Mouse (Mus musculus): ENCODE data around the gene BC051142. TPM values are rescaled to one million over a fixed set of nuclear protein-coding genes. Genes with fewer than 3 reads are reported as not detected.
A peak's percentile ranks its signal among the peaks of the same experiment; 100 is the strongest.

Gene BC051142
- 1.1 and 1.8 TPM in 2 replicates for polyA plus RNA-seq (2012; rRNA removed)

DNA sequence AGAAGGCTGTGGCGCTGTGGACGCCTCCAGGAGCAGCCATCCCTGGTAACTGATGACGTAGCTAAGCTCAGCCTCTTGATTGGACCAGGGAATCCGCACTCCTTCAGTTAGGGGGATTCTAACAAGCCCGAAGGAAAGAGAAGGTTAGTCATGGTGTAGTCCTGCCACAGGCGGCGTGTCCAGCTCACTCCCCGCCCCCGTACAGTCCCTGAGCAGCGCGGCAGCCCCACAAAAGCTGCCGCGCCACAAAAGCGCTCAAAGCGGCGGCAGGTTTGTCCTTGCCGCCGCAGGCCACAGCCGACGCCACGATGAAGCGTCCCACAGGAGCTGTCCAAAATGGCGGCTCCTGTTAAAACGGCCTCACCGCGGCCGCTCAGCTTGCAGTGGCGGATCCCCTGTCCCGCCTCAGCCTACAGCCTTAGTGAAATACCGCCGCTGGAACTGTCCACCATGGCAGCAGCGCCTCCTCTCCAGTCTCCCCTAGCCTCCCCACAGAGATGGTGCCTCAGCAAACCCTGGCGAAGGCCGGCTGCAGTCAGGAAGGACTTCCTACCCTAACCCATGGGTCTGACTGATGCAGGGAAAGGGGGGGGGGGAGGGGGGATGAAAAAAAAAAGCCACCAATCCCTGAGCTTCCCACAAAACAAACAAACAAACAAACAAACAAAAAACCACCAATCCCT lies at the start of gene BC051142:
TSS of gene BC051142 (plus strand) at position 110 of the 683 bp plus-strand sequence.
- peak within 1 kb of the TSS; percentile 69 for H3K4me3 ChIP-seq (ENCODE audit: extremely low read depth, insufficient read depth, insufficient read length)
- no peaks in the 10 kb centered on the region for H3K36me3 ChIP-seq (ENCODE audit: control insufficient read depth, insufficient read depth, low read length)
- DNase-seq (ENCODE audit: low read depth in 1 of 2, low spot score in 2 of 2) = peak; percentile 88 to 89
- TF ChIP-seq CTCF (IDR thresholded peaks at IDR 0.05; ENCODE audit: extremely low read depth, insufficient read depth, insufficient read length, insufficient replicate concordance) = no peak
- TF ChIP-seq POLR2A (IDR thresholded peaks at IDR 0.05; ENCODE audit: low read depth, low read length) = peak; percentile 88
- WGBS = 5% methylated on average over 34 of the region's 34 CpGs
- no peaks in the 10 kb centered on the region; the same call in 1 of the 2 replicates for H3K4me1 ChIP-seq (ENCODE audit: control insufficient read depth, insufficient read depth, insufficient read length)
- H3K27ac ChIP-seq (ENCODE audit: insufficient read depth, low read length) = peak within 1 kb of the TSS; percentile 99
- no peaks in the 10 kb centered on the region for H3K27me3 ChIP-seq (ENCODE audit: control insufficient read depth, insufficient read depth, low read length)

DNA sequence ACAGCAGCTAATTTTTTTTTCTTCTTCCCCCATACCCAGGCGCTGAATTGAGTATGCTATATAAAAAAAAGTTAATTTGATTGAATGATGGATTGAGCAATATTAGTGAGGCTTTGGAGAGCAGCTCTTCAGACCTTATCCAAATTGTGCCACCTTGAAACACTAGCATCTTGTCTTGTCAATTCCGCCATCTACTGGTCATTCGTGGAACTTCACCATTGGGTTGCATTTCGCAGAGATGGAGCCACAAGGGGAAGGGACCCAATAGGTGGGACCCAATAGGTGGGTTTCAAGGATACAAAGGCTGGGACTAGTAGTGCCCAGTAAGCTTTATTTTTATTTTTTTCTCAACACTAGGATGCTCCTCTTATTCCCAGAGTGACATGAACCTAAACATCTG lies 49.2 kb upstream of the BC051142 start:
- H3K4me1 ChIP-seq (ENCODE audit: control insufficient read depth, insufficient read depth, insufficient read length) = peaks cover 21% of the 10 kb centered on the region; the same call in 1 of the 2 replicates
- 1% methylated on average over 4 of the region's 4 CpGs for WGBS
- H3K36me3 ChIP-seq (ENCODE audit: control insufficient read depth, insufficient read depth, low read length) = no peaks in the 10 kb centered on the region
- TF ChIP-seq CTCF (IDR thresholded peaks at IDR 0.05; ENCODE audit: extremely low read depth, insufficient read depth, insufficient read length, insufficient replicate concordance) = peak; percentile 60; the same call in 1 of the 2 replicates
- no peak for TF ChIP-seq POLR2A (IDR thresholded peaks at IDR 0.05; ENCODE audit: low read depth, low read length)
- H3K27me3 ChIP-seq (ENCODE audit: control insufficient read depth, insufficient read depth, low read length) = no peaks in the 10 kb centered on the region
- DNase-seq (ENCODE audit: low read depth in 1 of 2, low spot score in 2 of 2) = peak; percentile 83 to 86
- no peak overlapping the region; the same call in 1 of the 2 replicates for H3K27ac ChIP-seq (ENCODE audit: insufficient read depth, low read length)
- no peak overlapping the region for H3K4me3 ChIP-seq (ENCODE audit: extremely low read depth, insufficient read depth, insufficient read length)

DNA sequence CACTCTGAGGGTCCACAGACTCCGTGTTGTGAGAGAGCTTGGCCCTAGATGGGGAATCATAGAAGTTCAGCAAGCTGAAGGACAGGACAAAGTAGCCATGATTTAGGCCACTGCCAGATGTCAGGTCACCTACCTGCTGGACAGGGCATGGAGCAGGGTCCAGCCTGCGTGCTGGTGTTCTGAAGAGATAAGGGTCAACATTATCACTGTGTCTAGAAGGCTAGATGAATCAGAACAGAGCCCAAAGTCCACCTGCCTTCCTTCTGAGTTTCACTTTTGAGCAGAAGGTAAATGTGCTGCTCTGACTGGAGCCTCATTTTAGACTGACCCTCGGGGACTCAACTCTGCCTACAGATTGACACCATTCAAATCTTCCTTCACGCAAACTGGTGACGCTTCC lies 44.1 kb upstream of the BC051142 start, which contains the start of gene Btnl2:
TSS of gene Btnl2 (plus strand) at position 284 of the 400 bp plus-strand sequence.
- peak within 1 kb of the TSS; percentile 92 for H3K27ac ChIP-seq (ENCODE audit: insufficient read depth, low read length)
- H3K4me1 ChIP-seq (ENCODE audit: control insufficient read depth, insufficient read depth, insufficient read length) = peaks cover 17% of the 10 kb centered on the region; the same call in 1 of the 2 replicates
- H3K27me3 ChIP-seq (ENCODE audit: control insufficient read depth, insufficient read depth, low read length) = no peaks in the 10 kb centered on the region
- H3K4me3 ChIP-seq (ENCODE audit: extremely low read depth, insufficient read depth, insufficient read length) = no peak within 1 kb of the TSS
- DNase-seq (ENCODE audit: low read depth in 1 of 2, low spot score in 2 of 2) = no peak
- TF ChIP-seq CTCF (IDR thresholded peaks at IDR 0.05; ENCODE audit: extremely low read depth, insufficient read depth, insufficient read length, insufficient replicate concordance) (no peak), POLR2A (IDR thresholded peaks at IDR 0.05; ENCODE audit: low read depth, low read length) (no peak)
- no peaks in the 10 kb centered on the region for H3K36me3 ChIP-seq (ENCODE audit: control insufficient read depth, insufficient read depth, low read length)
- WGBS = 69% methylated on average over 5 of the region's 5 CpGs

DNA sequence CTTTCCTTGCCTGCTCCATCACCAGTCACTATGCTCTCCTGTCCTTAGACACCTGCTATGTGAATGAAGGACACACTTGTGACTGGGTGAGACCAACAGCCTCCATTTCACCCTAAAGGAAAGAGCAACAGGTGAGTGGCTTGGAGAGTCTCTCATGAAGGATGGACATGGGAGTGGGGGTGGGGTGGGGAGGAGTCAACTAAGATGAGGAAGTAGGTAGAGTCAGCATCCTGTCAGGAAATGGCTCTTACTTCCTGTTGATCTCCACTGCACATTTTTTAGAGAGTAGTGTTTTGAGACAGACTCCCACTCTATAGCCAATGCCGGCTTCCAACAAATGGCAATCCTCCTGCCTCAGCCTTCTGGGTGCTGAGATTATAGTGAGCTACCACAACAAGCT lies 43.7 kb upstream of the BC051142 start:
- peak; percentile 69 to 75 for DNase-seq (ENCODE audit: low read depth in 1 of 2, low spot score in 2 of 2)
- WGBS = 10% methylated on average over 1 of the region's 1 CpGs
- Histone ChIP-seq H3K27ac (ENCODE audit: insufficient read depth, low read length) (peak overlapping the region; percentile 92), H3K4me1 (ENCODE audit: control insufficient read depth, insufficient read depth, insufficient read length) (peaks cover 17% of the 10 kb centered on the region; the same call in 1 of the 2 replicates), H3K36me3 (ENCODE audit: control insufficient read depth, insufficient read depth, low read length) (no peaks in the 10 kb centered on the region), H3K27me3 (ENCODE audit: control insufficient read depth, insufficient read depth, low read length) (no peaks in the 10 kb centered on the region), H3K4me3 (ENCODE audit: extremely low read depth, insufficient read depth, insufficient read length) (no peak overlapping the region)
- TF ChIP-seq POLR2A (IDR thresholded peaks at IDR 0.05; ENCODE audit: low read depth, low read length) (peak; percentile 47), CTCF (IDR thresholded peaks at IDR 0.05; ENCODE audit: extremely low read depth, insufficient read depth, insufficient read length, insufficient replicate concordance) (no peak)

DNA sequence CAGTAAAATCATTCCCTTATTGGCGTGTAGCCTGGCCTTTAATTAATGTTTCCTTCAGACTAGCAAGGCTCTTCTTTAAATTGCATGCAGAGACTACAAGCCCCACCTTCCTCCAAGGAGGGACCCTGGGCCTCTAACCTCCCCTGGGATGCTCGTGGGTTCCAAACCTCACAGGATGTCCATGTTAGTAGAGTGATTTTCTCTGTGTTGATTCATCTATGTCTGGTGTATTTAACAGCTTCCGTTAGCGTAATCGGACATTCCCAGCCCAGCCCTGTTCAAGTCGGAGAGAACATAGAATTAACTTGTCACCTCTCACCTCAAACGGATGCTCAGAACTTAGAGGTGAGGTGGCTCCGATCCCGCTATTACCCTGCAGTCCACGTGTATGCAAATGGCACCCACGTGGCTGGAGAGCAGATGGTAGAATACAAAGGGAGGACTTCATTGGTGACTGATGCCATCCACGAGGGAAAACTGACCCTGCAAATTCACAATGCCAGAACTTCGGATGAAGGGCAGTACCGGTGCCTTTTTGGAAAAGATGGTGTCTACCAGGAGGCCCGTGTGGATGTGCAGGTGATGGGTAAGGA lies 35.6 kb upstream of the BC051142 start:
- H3K27ac ChIP-seq (ENCODE audit: insufficient read depth, low read length) = no peak overlapping the region

DNA sequence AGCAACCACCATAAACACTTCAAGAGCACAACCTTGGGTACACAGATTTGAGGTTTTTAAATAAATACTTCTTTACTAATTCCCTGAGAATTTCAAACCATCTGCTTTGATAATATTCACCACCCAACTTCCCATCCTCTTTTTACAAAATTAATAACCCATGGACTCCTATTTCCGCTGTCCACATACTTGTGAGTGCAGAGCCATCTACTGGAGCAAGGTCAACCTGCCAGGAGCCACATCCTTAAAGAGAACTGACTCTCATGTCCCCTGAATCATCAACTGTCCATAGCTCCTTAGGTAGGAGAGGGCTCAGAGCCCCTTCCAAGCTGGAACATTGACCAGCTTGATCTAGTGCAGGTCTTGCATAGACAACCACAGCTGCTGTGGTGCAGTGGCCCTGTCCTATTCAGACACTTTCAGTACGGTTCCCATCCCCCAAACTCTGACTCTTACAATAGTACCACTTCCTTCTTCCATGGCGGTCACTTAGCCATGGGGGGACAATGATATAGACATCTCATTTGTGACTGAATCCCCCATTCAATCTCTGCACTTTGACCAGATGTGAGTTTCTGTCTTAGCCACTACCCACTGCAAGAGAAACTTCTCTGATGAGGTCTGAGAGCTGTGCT lies 34.8 kb upstream of the BC051142 start:
- WGBS = 47% methylated on average over 3 of the region's 3 CpGs
- DNase-seq (ENCODE audit: low read depth in 1 of 2, low spot score in 2 of 2) = no peak
- Histone ChIP-seq H3K4me3 (ENCODE audit: extremely low read depth, insufficient read depth, insufficient read length) (no peak overlapping the region), H3K4me1 (ENCODE audit: control insufficient read depth, insufficient read depth, insufficient read length) (peaks cover 6% of the 10 kb centered on the region; the same call in 1 of the 2 replicates), H3K27me3 (ENCODE audit: control insufficient read depth, insufficient read depth, low read length) (no peaks in the 10 kb centered on the region), H3K36me3 (ENCODE audit: control insufficient read depth, insufficient read depth, low read length) (no peaks in the 10 kb centered on the region), H3K27ac (ENCODE audit: insufficient read depth, low read length) (no peak overlapping the region)
- TF ChIP-seq POLR2A (IDR thresholded peaks at IDR 0.05; ENCODE audit: low read depth, low read length) (no peak), CTCF (IDR thresholded peaks at IDR 0.05; ENCODE audit: extremely low read depth, insufficient read depth, insufficient read length, insufficient replicate concordance) (peak; percentile 6; the same call in 1 of the 2 replicates)

More for the DNA sequence above, 35.6 kb upstream of the BC051142 start:
- TF ChIP-seq POLR2A (IDR thresholded peaks at IDR 0.05; ENCODE audit: low read depth, low read length) (no peak), CTCF (IDR thresholded peaks at IDR 0.05; ENCODE audit: extremely low read depth, insufficient read depth, insufficient read length, insufficient replicate concordance) (no peak)
- no peak overlapping the region for H3K4me3 ChIP-seq (ENCODE audit: extremely low read depth, insufficient read depth, insufficient read length)
- 72% methylated on average over 15 of the region's 15 CpGs for WGBS
- H3K36me3 ChIP-seq (ENCODE audit: control insufficient read depth, insufficient read depth, low read length) = no peaks in the 10 kb centered on the region
- H3K27me3 ChIP-seq (ENCODE audit: control insufficient read depth, insufficient read depth, low read length) = no peaks in the 10 kb centered on the region
- DNase-seq (ENCODE audit: low read depth in 1 of 2, low spot score in 2 of 2) = no peak
- H3K4me1 ChIP-seq (ENCODE audit: control insufficient read depth, insufficient read depth, insufficient read length) = peaks cover 6% of the 10 kb centered on the region; the same call in 1 of the 2 replicates
